Mouse (Mus musculus) lung, adult 10 weeks (tissue): ENCODE results near the gene Olfr1000. TPM values are rescaled to one million over a fixed set of nuclear protein-coding genes. Genes with fewer than 3 reads are reported as not detected.

Experiments used
- polyA plus RNA-seq: library from polyadenylated mRNA; stranded (reverse); fragments of 350-450 nt; fragmentation: Illumina TruSeq; extraction: RNeasy Lipid Tissue Mini Kit (QIAGEN cat#74804); gene quantifications from one replicate; pipeline ENCODE4 v1.2.3, GENCODE M21; 2014; ENCODE audit warnings: low read depth, low replicate concordance; ENCODE audit not compliant: insufficient read depth

Gene Olfr1000
- not detected for polyA plus RNA-seq

DNA sequence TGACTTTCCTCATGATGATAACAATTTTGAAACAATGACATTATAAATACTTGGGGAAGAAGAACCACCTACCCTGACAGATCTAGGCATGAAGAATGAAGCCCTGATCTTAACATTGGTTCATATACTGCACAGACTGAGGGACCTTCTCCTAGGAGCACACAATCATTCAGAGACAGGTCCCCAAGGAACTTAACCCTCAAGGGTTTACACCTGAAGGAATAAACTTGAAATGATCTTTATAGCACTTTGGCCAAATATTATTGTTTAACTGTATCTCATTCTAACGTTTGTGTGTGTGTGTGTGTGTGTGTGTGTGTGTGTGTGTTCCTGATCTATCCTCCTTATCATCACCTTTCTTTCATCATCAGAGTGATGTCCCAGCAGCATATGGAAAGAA, at the start of gene Olfr1000:
Gene Olfr1000 (minus strand): TSS at position 101 of the 400 bp plus-strand sequence.

GRCm38 (mm10) chr2:85650604-85651003, 38.9 kb upstream of the Olfr1000 start, which contains the start of gene Olfr1002:
Gene Olfr1002, minus strand, starts transcription at chr2:85650704.

DNA sequence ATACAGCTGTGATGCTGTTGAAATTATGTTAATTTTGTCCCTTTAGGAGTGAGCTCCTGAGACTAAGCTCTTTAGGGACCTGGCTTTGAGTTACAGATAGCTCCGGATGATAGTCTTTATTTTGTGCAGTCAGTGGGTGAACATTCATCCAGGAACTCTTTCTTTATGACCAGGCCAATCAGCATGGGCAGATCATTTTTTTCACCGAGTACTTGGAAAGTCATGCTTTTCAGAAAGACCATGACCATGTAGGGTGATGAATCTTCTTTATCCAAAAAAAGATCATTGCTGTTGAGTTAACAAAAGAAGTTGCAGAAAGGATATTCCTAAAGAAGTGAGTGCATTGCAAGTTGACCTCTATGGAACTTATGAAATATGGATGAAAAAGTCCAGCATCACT, 23.1 kb downstream of the Olfr1000 start, which contains the start of gene Olfr998:
Gene Olfr998 (plus strand): TSS at position 301 of the 400 bp plus-strand sequence.

DNA sequence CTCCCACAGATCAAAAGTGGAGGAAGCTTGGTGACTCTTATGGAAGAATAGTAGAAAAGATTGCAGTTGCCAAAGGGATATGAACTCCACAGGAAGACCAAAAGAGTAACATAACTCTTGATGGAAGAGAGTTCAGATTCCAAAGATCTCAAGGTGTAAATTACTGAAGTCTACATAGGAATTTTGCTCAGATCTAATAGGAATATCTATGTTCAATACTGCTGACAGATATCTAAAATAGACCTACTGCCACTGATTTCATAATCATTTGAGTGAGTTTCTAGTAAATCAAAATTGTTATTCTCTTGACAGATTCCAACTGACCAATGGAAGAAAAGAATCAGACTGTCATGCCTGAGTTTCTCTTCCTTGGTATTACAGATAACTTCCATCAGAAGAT, 32.8 kb downstream of the Olfr1000 start, which contains the start of gene Olfr996:
Gene Olfr996 (plus strand): TSS at position 301 of the 400 bp plus-strand sequence.

Other genes with a start within 250 kb of the Olfr1000 start
- not detected for gene Olfr988, start 248.7 kb downstream of the Olfr1000 start, polyA plus RNA-seq
- not detected for gene Olfr992, start 202.4 kb downstream of the Olfr1000 start, polyA plus RNA-seq
- gene Olfr993, start 197.0 kb downstream of the Olfr1000 start, polyA plus RNA-seq = not detected
- gene Olfr994, start 175.5 kb downstream of the Olfr1000 start, polyA plus RNA-seq = not detected
- not detected for gene Olfr995, start 168.3 kb downstream of the Olfr1000 start, polyA plus RNA-seq
- gene 4833423E24Rik, start 92.9 kb downstream of the Olfr1000 start, polyA plus RNA-seq = not detected
- not detected for gene Olfr996, start 32.7 kb downstream of the Olfr1000 start, polyA plus RNA-seq
- not detected for gene Olfr998, start 23.0 kb downstream of the Olfr1000 start, polyA plus RNA-seq
- gene Olfr1002, start 38.8 kb upstream of the Olfr1000 start, polyA plus RNA-seq = not detected
- not detected for gene Olfr154, start 52.6 kb upstream of the Olfr1000 start, polyA plus RNA-seq
- not detected for gene Olfr1006, start 66.9 kb upstream of the Olfr1000 start, polyA plus RNA-seq
- gene Olfr1008, start 77.5 kb upstream of the Olfr1000 start, polyA plus RNA-seq = not detected
- gene Olfr1009, start 103.5 kb upstream of the Olfr1000 start, polyA plus RNA-seq = not detected
- gene Olfr1012, start 150.9 kb upstream of the Olfr1000 start, polyA plus RNA-seq = not detected
- gene Olfr1013, start 155.2 kb upstream of the Olfr1000 start, polyA plus RNA-seq = not detected
- not detected for gene Olfr1014, start 160.8 kb upstream of the Olfr1000 start, polyA plus RNA-seq
- not detected for gene Olfr1015, start 170.1 kb upstream of the Olfr1000 start, polyA plus RNA-seq
- gene Olfr1016, start 190.6 kb upstream of the Olfr1000 start, polyA plus RNA-seq = not detected
- not detected for gene Olfr1018, start 206.6 kb upstream of the Olfr1000 start, polyA plus RNA-seq
- gene Olfr1019, start 233.6 kb upstream of the Olfr1000 start, polyA plus RNA-seq = not detected
- gene Olfr1020, start 235.1 kb upstream of the Olfr1000 start, polyA plus RNA-seq = not detected